Mouse (Mus musculus) forebrain, postnatal 0 days (tissue): Measurements from ENCODE around the gene Slco2b1. TPM values are rescaled to one million over a fixed set of nuclear protein-coding genes. Genes with fewer than 3 reads are reported as not detected.

Experiments
- ATAC-seq: fragments of 200-750 bp; cut with Nextera tagmentation; 2 replicates; pipeline ENCODE4 v1.8.0; 2017; ENCODE audit warnings: mild to moderate bottlenecking, moderate library complexity
- DNase-seq: peaks from one replicate; pipeline ENCODE4 v3.0.0-alpha.2; 2015
- H3K27ac ChIP-seq: fragments of 300-500 bp; sonication (generic); 2 replicates; pipeline ENCODE4 v1.5.1; 2014; ENCODE audit warnings: low read depth, mild to moderate bottlenecking, antibody characterized with exemption, low read length, moderate library complexity, mixed read lengths
- H3K27me3 ChIP-seq: fragments of 300-500 bp; sonication (generic); 2 replicates; pipeline ENCODE4 v1.6.1; 2014; ENCODE audit warnings: mild to moderate bottlenecking, low read length, mixed read lengths; ENCODE audit not compliant: insufficient read depth
- H3K36me3 ChIP-seq: fragments of 300-500 bp; sonication (generic); 2 replicates; pipeline ENCODE4 v1.6.1; 2014; ENCODE audit warnings: mild to moderate bottlenecking, moderate library complexity; ENCODE audit not compliant: insufficient read depth
- H3K4me1 ChIP-seq: fragments of 300-500 bp; sonication (generic); 2 replicates; pipeline ENCODE4 v1.6.1; 2014; ENCODE audit warnings: antibody characterized with exemption; ENCODE audit not compliant: insufficient read depth
- H3K4me2 ChIP-seq: fragments of 300-500 bp; sonication (generic); 2 replicates; pipeline ENCODE4 v1.6.1; 2014; ENCODE audit warnings: low read depth, mild to moderate bottlenecking, moderate library complexity
- H3K4me3 ChIP-seq: fragments of 300-500 bp; sonication (generic); 2 replicates; pipeline ENCODE4 v1.5.1; 2014; ENCODE audit warnings: low read depth, low read length, mixed read lengths
- H3K9ac ChIP-seq: fragments of 300-500 bp; sonication (generic); 2 replicates; pipeline ENCODE4 v1.6.1; 2014; ENCODE audit warnings: mild to moderate bottlenecking
- H3K9me3 ChIP-seq: fragments of 300-500 bp; sonication (generic); 2 replicates; pipeline ENCODE4 v1.6.1; 2016; ENCODE audit warnings: low read length
- CTCF ChIP-seq: sonication (generic); IDR thresholded peaks from 2 replicates; pipeline ENCODE4 v1.5.1; 2016; ENCODE audit warnings: antibody characterized with exemption, control low read depth, low read depth
- WGBS: fragments of 180-500 bp; shearing (Covaris S2); extraction: QIAGEN DNeasy Blood & Tissue Kit; methylation state at CpG from one replicate; pipeline ENCODE4 v1.1.7; 2014; 5-methylcytosine and 5-hydroxymethylcytosine counted together
- polyA plus RNA-seq: library from polyadenylated mRNA; unstranded; fragments of >200 nt; fragmentation: Nextera tagmentation; extraction: Ambion mirVana; gene quantifications from 2 replicates; pipeline ENCODE4 v1.2.1, GENCODE M21; 2015
- total RNA-seq: library from RNA; depleted of rRNA; stranded (reverse); fragments of >200 nt; gene quantifications from 2 replicates; pipeline ENCODE4 v1.2.3, GENCODE M21; 2014; rRNA removed

The Slco2b1 gene
- total and polyA plus RNA-seq, 2 experiments from 2014 or later: 6.7 to 10.9 TPM

DNA sequence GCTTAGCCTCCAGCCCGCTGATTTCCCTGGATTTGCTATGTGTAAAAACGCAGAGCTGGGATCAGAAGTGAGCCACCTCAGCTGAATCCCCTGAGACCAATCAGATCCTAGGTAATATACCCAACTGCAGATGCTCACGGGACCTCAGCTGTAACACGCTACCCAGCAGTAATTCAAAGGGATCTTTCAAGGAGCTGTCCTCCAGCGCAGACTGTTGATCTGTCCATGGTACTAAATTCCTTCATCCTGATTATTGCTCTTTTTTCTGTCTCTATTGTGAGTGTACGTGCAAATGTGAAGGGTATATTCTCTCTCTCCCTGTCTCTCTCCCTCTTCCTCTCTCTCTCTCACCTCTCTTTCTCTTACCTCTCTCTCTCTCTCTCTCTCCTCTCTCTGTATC is 78.9 kb downstream of the Slco2b1 start:
- no peaks in the 10 kb centered on the region for H3K4me1 ChIP-seq
- H3K27me3 ChIP-seq: peaks cover 11% of the 10 kb centered on the region; the same call in 1 of the 2 replicates
- no peak overlapping the region for H3K4me3 ChIP-seq
- no peak for ATAC-seq
- H3K9ac ChIP-seq: no peak overlapping the region
- DNase-seq: no peak
- no peaks in the 10 kb centered on the region for H3K36me3 ChIP-seq
- H3K27ac ChIP-seq: no peak overlapping the region
- 12% methylated on average over 6 of the region's 6 CpGs for WGBS
- no peaks in the 10 kb centered on the region for H3K9me3 ChIP-seq
- TF ChIP-seq CTCF: no peak
- H3K4me2 ChIP-seq: no peak overlapping the region

DNA sequence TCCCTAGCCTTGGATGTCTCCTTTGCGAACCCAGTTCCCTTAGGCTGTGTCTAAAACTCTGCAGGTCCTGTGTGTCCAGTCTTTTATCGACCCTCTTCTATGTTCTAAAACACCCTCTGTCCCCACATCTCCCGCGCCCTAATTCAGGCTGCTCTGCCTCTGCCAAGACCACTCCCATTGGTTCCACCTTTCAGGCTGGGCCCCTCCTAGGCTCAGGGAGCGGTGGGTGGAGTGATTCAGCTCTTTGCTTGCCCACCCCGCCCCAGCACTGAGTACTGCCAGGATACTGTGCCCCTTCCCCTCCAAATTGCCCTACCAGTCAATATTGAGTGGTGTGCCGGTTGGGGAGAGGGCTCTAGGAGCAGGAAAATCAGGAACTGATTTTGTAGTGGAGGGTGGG is 83.8 kb downstream of the Slco2b1 start:
- no peaks in the 10 kb centered on the region for H3K4me1 ChIP-seq
- ATAC-seq (no peak), DNase-seq (no peak)
- H3K36me3 ChIP-seq: no peaks in the 10 kb centered on the region
- H3K27ac ChIP-seq: no peak overlapping the region
- 9% methylated on average over 7 of the region's 7 CpGs for WGBS
- H3K27me3 ChIP-seq: peaks cover 26% of the 10 kb centered on the region
- TF ChIP-seq CTCF: no peak
- H3K4me2 ChIP-seq: no peak overlapping the region
- no peak overlapping the region for H3K9ac ChIP-seq
- H3K4me3 ChIP-seq: no peak overlapping the region
- no peaks in the 10 kb centered on the region for H3K9me3 ChIP-seq

DNA sequence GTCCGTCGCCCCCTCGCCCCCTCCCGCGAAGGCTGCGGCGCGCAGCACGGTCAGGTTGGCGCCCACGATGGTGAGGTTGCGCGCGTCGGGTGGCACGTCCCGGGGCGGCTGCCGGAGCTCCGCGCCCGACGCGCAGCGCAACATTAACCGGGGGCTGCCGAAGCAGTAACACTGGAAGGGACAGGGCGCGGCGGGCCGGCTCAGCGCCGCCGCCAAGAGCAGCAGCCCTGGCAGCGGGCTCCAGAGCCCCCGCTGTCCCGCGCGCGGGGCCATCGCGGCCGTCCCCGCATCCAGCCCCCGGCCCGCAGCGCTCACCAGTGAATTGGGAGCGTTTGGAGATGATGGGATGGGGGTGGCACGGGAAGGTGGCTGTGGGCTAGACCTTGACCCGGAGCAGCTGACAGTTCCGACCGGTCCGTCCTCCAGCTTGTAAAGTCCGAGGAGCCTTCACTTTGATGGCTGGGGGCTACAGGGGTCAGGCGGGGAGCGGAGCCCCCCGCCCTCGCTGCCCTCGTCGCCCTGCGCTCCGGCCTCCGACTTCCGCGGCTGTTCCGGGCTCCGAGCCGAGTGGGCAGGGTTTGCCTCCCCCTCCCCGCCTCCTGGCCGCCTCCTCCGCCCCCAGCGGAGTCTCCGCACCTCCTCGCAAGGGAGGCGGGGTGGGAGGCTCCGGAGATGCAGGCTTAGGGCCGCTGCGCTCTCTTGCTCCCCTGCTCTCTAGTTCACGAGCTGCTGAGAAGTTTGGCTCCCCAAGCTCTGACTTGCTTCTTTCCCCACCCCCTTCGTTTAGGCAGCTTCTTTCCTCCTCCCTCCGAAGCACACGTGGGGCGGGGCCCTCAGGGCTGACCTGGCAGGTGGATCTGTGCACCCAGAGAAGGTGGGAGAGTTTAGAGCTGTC is 84.5 kb downstream of the Slco2b1 start, which contains the start of gene Tpbgl:
Gene Tpbgl, minus strand, starts transcription at position 728 of the 895 bp plus-strand sequence.
- Histone ChIP-seq H3K9me3 (no peaks in the 10 kb centered on the region), H3K9ac (peak within 1 kb of the TSS; percentile 62), H3K4me1 (no peaks in the 10 kb centered on the region), H3K4me2 (peak within 1 kb of the TSS; percentile 83), H3K4me3 (peak within 1 kb of the TSS; percentile 54), H3K27ac (no peak within 1 kb of the TSS), H3K27me3 (peaks cover 23% of the 10 kb centered on the region), H3K36me3 (no peaks in the 10 kb centered on the region)
- peak; percentile 19 for DNase-seq
- TF ChIP-seq CTCF: no peak
- 2% methylated on average over 61 of the region's 83 CpGs for WGBS
- ATAC-seq: no peak

DNA sequence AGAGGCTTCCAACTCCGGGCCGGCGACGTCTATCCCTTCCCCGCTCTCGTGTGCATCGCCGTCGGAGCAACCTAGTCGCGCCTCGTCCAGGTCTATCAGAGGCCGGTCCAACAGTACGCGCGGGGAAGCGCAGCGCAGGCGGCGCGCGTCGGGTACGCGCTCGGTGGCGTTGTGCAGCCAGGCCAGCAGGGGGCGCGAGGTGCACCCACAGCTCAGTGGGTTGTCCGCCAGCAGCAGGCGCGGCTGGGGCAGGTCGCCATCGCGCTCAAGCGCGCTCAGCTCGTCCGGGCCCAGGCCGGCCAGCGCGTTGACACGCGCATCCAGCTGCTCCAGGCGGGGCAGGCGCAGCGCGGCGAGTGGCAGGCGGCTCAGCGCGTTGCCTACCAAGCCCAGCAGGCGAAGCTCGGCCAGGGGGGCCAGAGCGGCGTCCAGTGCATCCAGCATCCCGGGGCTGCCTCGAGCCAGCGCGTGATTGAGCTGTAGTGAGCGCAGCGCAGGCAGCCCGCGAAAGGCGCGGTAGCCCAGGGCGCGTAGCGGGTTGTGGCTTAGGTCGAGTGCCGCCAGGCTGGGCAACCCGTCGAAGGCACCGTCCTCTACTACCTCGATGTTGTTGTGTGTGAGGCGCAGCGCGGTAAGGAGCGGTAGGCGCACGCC is 85.3 kb downstream of the Slco2b1 start:
- H3K9ac ChIP-seq: peak overlapping the region; percentile 62
- peak; percentile 98 for TF ChIP-seq CTCF
- H3K4me1 ChIP-seq: no peaks in the 10 kb centered on the region
- H3K36me3 ChIP-seq: no peaks in the 10 kb centered on the region
- H3K4me2 ChIP-seq: peak overlapping the region; percentile 83
- peak; percentile 93 for ATAC-seq
- H3K27ac ChIP-seq: no peak overlapping the region; the same call in 1 of the 2 replicates
- H3K9me3 ChIP-seq: no peaks in the 10 kb centered on the region
- peak; percentile 93 for DNase-seq
- H3K4me3 ChIP-seq: peak overlapping the region; percentile 54
- 1% methylated on average over 80 of the region's 81 CpGs for WGBS
- H3K27me3 ChIP-seq: peaks cover 21% of the 10 kb centered on the region

DNA sequence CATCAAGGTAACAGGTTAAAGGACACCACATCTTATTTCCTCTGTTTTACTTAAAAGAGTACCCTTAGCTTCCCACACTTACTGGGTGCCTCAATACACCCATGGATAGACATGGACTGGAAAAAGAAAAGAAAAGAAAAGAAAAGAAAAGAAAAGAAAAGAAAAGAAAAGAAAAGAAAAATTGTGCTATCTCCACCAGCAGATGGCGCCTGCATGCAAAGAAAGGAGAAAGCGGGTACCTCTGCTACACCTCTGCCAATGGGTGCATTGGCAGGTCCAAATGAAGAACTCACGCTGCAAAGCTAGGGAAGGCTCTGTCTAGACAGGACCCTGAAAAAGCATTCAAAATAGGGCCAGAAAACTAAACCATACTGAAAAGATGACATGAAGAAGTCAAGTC is 92.3 kb downstream of the Slco2b1 start:
- Histone ChIP-seq H3K4me1 (no peaks in the 10 kb centered on the region), H3K4me2 (no peak overlapping the region), H3K4me3 (no peak overlapping the region), H3K9me3 (no peaks in the 10 kb centered on the region), H3K27me3 (0 out of 2 replicates have a peak, but pooled peaks cover 5% of the 10 kb centered on the region), H3K9ac (no peak overlapping the region), H3K27ac (no peak overlapping the region), H3K36me3 (no peaks in the 10 kb centered on the region)
- DNase-seq (peak; percentile 66), ATAC-seq (peak; percentile 66)
- TF ChIP-seq CTCF: peak; percentile 84
- WGBS: 4% methylated on average over 3 of the region's 3 CpGs

DNA sequence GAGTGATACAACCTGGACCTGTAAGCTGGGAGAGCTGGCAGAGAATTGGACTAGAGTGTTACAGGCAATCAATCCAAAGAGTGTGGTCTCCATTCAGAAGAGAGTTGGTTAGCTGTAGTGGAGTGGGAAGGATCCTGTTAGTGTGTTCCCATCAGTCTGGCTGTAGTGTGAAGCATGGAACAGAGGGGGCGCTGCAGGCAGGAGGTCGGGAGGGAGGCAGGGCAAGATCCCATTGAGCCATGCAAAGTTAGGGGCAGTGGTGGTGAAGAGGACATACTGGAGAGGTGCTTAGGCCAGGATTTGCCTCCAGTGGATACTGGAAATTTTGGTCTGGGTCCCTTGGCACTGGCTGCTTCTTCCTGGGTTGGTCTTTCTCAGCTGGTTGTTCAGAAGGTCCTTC is 92.9 kb downstream of the Slco2b1 start:
- ATAC-seq: no peak
- Histone ChIP-seq H3K9ac (no peak overlapping the region), H3K9me3 (no peaks in the 10 kb centered on the region), H3K27me3 (0 out of 2 replicates have a peak, but pooled peaks cover 1% of the 10 kb centered on the region), H3K36me3 (no peaks in the 10 kb centered on the region), H3K27ac (no peak overlapping the region), H3K4me3 (no peak overlapping the region), H3K4me2 (no peak overlapping the region), H3K4me1 (no peaks in the 10 kb centered on the region)
- 88% methylated on average over 2 of the region's 2 CpGs for WGBS
- 0 out of 2 replicates have a peak, but pooled peaks have one; percentile 27 for TF ChIP-seq CTCF
- DNase-seq: no peak

Other genes with a start within 250 kb of the Slco2b1 start
- 3.8 and 4.5 TPM in 2 replicates for gene Klhl35, start 245.3 kb downstream of the Slco2b1 start, total RNA-seq
- 3.1 and 3.4 TPM in 2 replicates for gene Klhl35, start 245.3 kb downstream of the Slco2b1 start, polyA plus RNA-seq
- gene Rps3, start 227.6 kb downstream of the Slco2b1 start, total RNA-seq: 1,114 and 1,634 TPM in 2 replicates
- 543 and 688 TPM in 2 replicates for gene Rps3, start 227.6 kb downstream of the Slco2b1 start, polyA plus RNA-seq
- 88.0 and 102 TPM in 2 replicates for gene Arrb1, start 175.9 kb downstream of the Slco2b1 start, total RNA-seq
- 10.3 and 13.0 TPM in 2 replicates for gene Arrb1, start 175.9 kb downstream of the Slco2b1 start, polyA plus RNA-seq
- 0.86 and 1.5 TPM in 2 replicates for gene Tpbgl, start 84.2 kb downstream of the Slco2b1 start, total RNA-seq
- 1.8 and 2.1 TPM in 2 replicates for gene Tpbgl, start 84.2 kb downstream of the Slco2b1 start, polyA plus RNA-seq
- not detected in 2 replicates for gene Olfr520, start 18.9 kb upstream of the Slco2b1 start, total RNA-seq
- gene Olfr520, start 18.9 kb upstream of the Slco2b1 start, polyA plus RNA-seq: not detected in 2 replicates
- gene Olfr521, start 52.2 kb upstream of the Slco2b1 start, total RNA-seq: not detected in 2 replicates
- not detected in 2 replicates for gene Olfr521, start 52.2 kb upstream of the Slco2b1 start, polyA plus RNA-seq
- 2.2 and 2.3 TPM in 2 replicates for gene Neu3, start 117.1 kb upstream of the Slco2b1 start, total RNA-seq
- 0.65 and 1.5 TPM in 2 replicates for gene Neu3, start 117.1 kb upstream of the Slco2b1 start, polyA plus RNA-seq
- gene Xrra1, start 147.8 kb upstream of the Slco2b1 start, total RNA-seq: 0.62 and 2.0 TPM in 2 replicates
- 1.7 and 2.0 TPM in 2 replicates for gene Xrra1, start 147.8 kb upstream of the Slco2b1 start, polyA plus RNA-seq
- gene Spcs2, start 152.1 kb upstream of the Slco2b1 start, total RNA-seq: 115 and 123 TPM in 2 replicates
- 235 and 257 TPM in 2 replicates for gene Spcs2, start 152.1 kb upstream of the Slco2b1 start, polyA plus RNA-seq